Mouse (Mus musculus) hindbrain, embryonic 11.5 days (tissue): ENCODE measurements at regions not wholly inside any gene's neighbourhood (a gene's known extent, or its start where the extent isn't known, plus 50 kb on each side); places are given as distances from the start of the nearest gene placed in this dataset.

Experiments
- ATAC-seq: fragments of 200-750 bp; cut with Nextera tagmentation; 2 replicates; pipeline ENCODE4 v1.8.0; 2017; ENCODE audit warnings: mild to moderate bottlenecking, moderate TSS enrichment, moderate library complexity; ENCODE audit not compliant: low FRiP score
- DNase-seq: peaks from one replicate; pipeline ENCODE4 v3.0.0-alpha.2; 2015; ENCODE audit warnings: low spot score
- H3K27ac ChIP-seq: fragments of 300-500 bp; sonication (generic); 2 replicates; pipeline ENCODE4 v1.5.1; 2014; ENCODE audit warnings: mild to moderate bottlenecking, low read depth, low read length
- H3K27me3 ChIP-seq: fragments of 300-500 bp; sonication (generic); 2 replicates; pipeline ENCODE4 v1.6.1; 2014; ENCODE audit warnings: mild to moderate bottlenecking, low read length, moderate library complexity, mixed read lengths; ENCODE audit not compliant: control insufficient read depth, insufficient read depth
- H3K36me3 ChIP-seq: fragments of 300-500 bp; sonication (generic); 2 replicates; pipeline ENCODE4 v1.6.1; 2014; ENCODE audit warnings: mild to moderate bottlenecking, low read length, moderate library complexity, mixed read lengths; ENCODE audit not compliant: control insufficient read depth, insufficient read depth
- H3K4me1 ChIP-seq: fragments of 300-500 bp; sonication (generic); replicated peaks from 2 replicates; pipeline ENCODE4 v1.6.1; 2014; ENCODE audit warnings: low read length, mixed read lengths; ENCODE audit not compliant: control insufficient read depth, insufficient read depth
- H3K4me2 ChIP-seq: fragments of 300-500 bp; sonication (generic); replicated peaks from 2 replicates; pipeline ENCODE4 v1.6.1; 2014; ENCODE audit warnings: mild to moderate bottlenecking, low read depth, low read length
- H3K4me3 ChIP-seq: fragments of 300-500 bp; sonication (generic); 2 replicates; pipeline ENCODE4 v1.5.1; 2014; ENCODE audit warnings: low read depth, low read length
- H3K9ac ChIP-seq: fragments of 300-500 bp; sonication (generic); 2 replicates; pipeline ENCODE4 v1.6.1; 2014; ENCODE audit warnings: low read depth, low read length
- H3K9me3 ChIP-seq: fragments of 300-500 bp; sonication (generic); 2 replicates; pipeline ENCODE4 v1.6.1; 2016; ENCODE audit warnings: low read length; ENCODE audit not compliant: control insufficient read depth
- WGBS: fragments of 180-500 bp; shearing (Covaris S2); extraction: QIAGEN DNeasy Blood & Tissue Kit; methylation state at CpG from one replicate; pipeline ENCODE4 v1.1.7; 2014; 5-methylcytosine and 5-hydroxymethylcytosine counted together

DNA sequence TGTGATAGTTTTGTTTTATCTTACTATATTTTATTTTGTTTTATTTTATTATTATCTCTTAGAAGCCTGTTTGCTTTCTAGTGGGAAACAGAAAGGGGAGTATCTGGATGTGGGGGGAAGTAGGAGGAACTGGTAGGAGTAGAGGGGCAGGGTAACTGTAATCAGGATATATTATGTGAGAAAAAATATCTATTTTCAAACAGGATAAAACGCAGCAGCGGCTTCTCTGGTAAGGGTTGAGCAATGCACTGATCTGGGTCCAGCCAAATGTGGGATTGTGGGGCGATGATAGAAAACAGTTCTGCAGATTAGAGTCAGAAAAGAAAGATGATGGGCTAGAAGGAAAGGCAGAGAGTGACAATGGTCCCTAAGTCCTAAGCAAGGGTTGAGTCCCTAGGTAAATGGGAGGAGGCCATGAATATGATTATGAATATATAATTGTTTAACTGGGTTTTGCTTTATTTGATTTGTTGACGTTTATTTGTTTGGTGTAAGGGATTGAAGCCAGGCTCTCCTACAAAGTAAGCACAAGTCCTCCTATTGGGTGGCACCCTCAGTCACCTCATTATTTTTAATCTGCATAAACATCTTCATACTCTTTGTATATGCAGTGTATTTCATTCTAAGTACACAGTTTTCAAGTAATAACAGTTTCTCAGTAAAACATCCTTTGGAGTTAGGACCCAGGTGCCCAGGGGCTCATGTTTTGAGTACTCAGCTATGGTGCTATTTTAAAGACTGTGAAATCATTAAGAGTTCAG, 283.7 kb downstream of the Meis1 start:
- DNase-seq (no peak), ATAC-seq (no peak)
- no peaks in the 10 kb centered on the region for H3K9me3 ChIP-seq
- H3K27me3 ChIP-seq = no peaks in the 10 kb centered on the region
- no peak overlapping the region for H3K9ac ChIP-seq
- no peak overlapping the region for H3K4me3 ChIP-seq
- H3K27ac ChIP-seq = no peak overlapping the region
- no peaks in the 10 kb centered on the region for H3K36me3 ChIP-seq
- no peak overlapping the region for H3K4me2 ChIP-seq
- WGBS = 91% methylated on average over 4 of the region's 4 CpGs
- no peaks in the 10 kb centered on the region for H3K4me1 ChIP-seq

DNA sequence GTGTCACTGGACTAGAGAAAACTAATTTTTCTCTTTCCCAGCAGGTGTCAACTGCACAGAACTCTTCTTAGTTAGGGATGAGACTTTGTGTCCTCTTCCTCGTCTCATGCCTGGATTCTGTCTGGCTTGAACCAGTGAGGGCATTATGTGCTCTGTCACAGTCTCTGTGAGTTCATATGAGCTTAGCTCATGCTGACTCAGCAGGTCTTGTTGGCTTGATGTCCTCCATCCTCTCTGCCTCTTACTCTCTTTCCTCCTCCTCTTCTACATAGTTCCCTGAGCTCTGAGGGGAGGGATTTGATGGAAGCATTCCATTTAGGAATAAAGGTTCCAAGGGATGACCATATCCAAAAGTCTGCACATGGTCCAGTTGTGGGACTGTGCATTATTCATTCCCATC, 284.7 kb downstream of the Meis1 start:
- 82% methylated on average over 1 of the region's 1 CpGs for WGBS
- Histone ChIP-seq H3K4me3 (no peak overlapping the region), H3K9me3 (no peaks in the 10 kb centered on the region), H3K36me3 (no peaks in the 10 kb centered on the region), H3K4me1 (no peaks in the 10 kb centered on the region), H3K9ac (no peak overlapping the region), H3K27ac (no peak overlapping the region), H3K4me2 (no peak overlapping the region), H3K27me3 (no peaks in the 10 kb centered on the region)
- ATAC-seq (no peak), DNase-seq (no peak)

DNA sequence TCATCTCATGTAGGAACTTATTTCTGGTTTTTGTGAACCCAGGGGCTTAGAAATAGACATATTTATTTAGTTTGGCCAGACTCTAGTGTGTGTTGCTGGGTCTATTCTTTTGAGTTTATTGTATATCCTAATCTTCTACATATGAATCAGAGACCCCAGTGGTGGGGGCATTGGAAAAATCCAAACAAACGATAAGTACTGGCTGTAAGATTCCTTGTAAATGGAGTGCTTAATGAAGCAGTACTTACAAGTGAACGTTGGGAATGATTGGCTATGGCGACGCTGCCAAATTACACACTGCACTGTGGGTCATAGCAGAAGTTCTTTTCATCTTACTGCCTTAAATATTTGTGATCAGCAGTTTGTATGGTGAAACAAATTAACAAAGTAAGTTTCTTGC, 289.0 kb downstream of the Meis1 start:
- H3K27ac ChIP-seq = no peak overlapping the region
- no peaks in the 10 kb centered on the region for H3K36me3 ChIP-seq
- H3K4me2 ChIP-seq = no peak overlapping the region
- H3K27me3 ChIP-seq = no peaks in the 10 kb centered on the region
- H3K9me3 ChIP-seq = no peaks in the 10 kb centered on the region
- H3K9ac ChIP-seq = no peak overlapping the region
- no peaks in the 10 kb centered on the region for H3K4me1 ChIP-seq
- DNase-seq (no peak), ATAC-seq (no peak)
- no peak overlapping the region for H3K4me3 ChIP-seq
- 73% methylated on average over 4 of the region's 4 CpGs for WGBS

DNA sequence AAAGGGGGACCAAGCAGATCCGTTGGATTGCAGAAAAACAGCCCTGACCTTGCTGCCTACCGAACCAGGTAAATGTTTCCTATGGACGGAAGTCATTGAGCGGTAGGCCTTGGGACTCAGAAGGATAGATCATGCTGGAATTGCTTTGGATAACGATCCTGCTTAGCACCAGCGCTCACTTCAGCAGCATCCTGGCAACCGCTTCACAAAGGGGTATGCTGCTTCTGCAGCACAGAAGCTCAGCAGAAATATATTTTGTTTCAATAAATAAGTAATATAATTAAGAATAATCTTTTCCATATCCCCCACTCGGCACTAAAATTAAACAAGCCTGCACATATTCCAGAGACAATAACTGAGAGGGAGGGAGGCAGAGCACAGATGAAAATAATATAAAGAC, 296.0 kb downstream of the Meis1 start:
- Histone ChIP-seq H3K4me1 (no peaks in the 10 kb centered on the region), H3K27me3 (no peaks in the 10 kb centered on the region), H3K27ac (no peak overlapping the region), H3K4me3 (no peak overlapping the region), H3K9ac (no peak overlapping the region), H3K36me3 (no peaks in the 10 kb centered on the region), H3K9me3 (no peaks in the 10 kb centered on the region), H3K4me2 (no peak overlapping the region)
- DNase-seq (no peak), ATAC-seq (no peak)
- WGBS = 84% methylated on average over 8 of the region's 8 CpGs

DNA sequence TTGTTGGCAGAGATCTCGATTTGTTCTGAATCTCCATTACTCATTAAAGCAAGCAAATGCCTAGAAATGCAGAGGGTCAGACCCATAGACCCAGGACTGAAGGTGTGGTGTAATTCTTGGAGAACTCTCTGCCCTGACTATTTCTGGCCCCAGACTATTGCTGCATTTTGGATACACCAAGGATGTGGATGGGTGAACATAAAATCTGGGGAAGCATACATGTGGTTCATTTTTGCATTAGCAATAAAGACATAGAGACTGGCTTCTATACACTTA, 303.0 kb downstream of the Meis1 start:
- H3K27ac ChIP-seq = no peak overlapping the region
- no peaks in the 10 kb centered on the region for H3K4me1 ChIP-seq
- DNase-seq (no peak), ATAC-seq (no peak)
- no peaks in the 10 kb centered on the region for H3K27me3 ChIP-seq
- no peak overlapping the region for H3K4me2 ChIP-seq
- no peaks in the 10 kb centered on the region for H3K36me3 ChIP-seq
- no peak overlapping the region for H3K9ac ChIP-seq
- 55% methylated on average over 1 of the region's 1 CpGs for WGBS
- H3K4me3 ChIP-seq = no peak overlapping the region
- H3K9me3 ChIP-seq = no peaks in the 10 kb centered on the region

DNA sequence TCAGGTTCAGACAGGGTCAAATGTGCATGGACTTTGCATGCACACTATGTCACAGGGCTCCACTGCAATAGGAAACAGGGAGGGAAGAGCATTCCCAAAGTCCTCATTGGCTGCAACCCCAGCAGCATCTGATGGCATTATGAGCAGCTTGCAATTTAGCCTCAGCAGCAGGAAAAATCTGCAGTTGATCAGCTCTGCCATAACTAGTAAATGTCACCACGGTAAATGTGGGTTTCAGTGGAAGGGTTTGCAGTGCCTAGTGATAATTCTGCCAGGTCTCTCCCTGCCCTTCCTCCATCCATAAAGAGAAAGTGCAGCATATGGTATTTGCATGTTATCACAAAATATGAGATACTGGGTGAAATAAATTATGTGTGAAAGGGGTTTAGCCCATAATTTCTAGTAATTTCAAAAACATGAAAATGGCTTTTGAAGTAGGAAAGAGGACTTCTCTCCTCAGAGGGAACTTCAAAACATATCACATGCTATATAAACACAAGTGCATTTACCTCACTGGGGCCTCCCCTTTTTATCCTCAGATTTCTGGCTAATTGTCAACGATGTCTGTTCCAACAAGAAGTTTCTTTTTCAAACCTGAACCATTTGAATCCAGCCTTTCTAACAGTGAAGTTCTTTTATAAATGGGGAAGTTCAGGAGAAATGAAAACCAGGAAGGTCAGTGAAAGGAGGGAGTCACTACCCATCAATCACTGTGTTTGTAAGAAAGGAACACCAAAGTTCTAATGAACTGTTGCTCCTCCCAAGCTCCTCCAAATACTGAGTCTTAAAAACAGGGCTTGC, 303.5 kb downstream of the Meis1 start:
- no peak overlapping the region for H3K4me2 ChIP-seq
- no peak overlapping the region for H3K27ac ChIP-seq
- no peaks in the 10 kb centered on the region for H3K9me3 ChIP-seq
- no peaks in the 10 kb centered on the region for H3K36me3 ChIP-seq
- ATAC-seq = no peak
- no peak overlapping the region for H3K9ac ChIP-seq
- no peak overlapping the region for H3K4me3 ChIP-seq
- no peaks in the 10 kb centered on the region for H3K27me3 ChIP-seq
- DNase-seq = no peak
- no peaks in the 10 kb centered on the region for H3K4me1 ChIP-seq
- 69% methylated on average over 2 of the region's 2 CpGs for WGBS

DNA sequence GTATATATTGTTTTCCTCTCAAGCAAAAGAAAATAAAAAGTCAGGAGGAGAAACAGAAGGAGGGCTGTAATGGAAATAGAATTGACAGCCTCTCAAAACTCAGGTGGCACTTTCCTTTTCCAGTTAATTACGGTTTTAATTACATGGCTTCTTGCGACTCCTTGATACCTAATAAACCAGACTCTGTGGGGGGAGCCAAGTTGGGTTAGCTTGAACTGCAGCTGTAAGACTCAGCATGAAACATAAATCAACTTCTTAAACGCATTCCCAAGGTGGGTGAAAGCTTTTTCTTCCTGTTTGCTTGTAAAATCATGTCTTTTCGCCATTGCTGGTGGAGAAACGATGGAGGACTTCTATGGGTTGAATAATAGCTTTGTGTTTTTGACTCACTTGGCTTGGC, 304.4 kb downstream of the Meis1 start:
- Histone ChIP-seq H3K9me3 (no peaks in the 10 kb centered on the region), H3K27me3 (no peaks in the 10 kb centered on the region), H3K4me2 (no peak overlapping the region), H3K9ac (no peak overlapping the region), H3K4me1 (no peaks in the 10 kb centered on the region), H3K27ac (no peak overlapping the region), H3K4me3 (no peak overlapping the region), H3K36me3 (no peaks in the 10 kb centered on the region)
- 76% methylated on average over 5 of the region's 5 CpGs for WGBS
- ATAC-seq = no peak
- DNase-seq = no peak

DNA sequence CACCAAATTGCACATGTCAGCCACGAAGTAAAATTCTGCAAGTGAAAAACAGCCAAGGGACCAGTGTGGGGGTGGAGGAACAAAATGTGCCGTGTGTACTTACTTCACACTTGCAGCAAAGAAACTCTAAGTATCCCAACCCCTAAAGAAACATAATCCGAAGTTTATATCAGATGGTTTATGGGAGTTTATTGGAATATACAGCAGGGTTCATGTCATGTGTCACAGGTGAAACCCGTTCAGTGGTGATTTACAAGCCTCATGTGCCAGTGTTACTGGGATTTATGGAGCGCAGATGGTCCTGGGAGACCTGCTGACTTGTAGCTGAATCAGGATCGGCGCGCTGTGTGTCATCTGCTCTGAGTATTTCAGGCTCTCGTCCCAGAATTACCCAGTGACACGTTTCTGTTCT, 306.1 kb downstream of the Meis1 start:
- ATAC-seq (no peak), DNase-seq (no peak)
- Histone ChIP-seq H3K4me1 (no peaks in the 10 kb centered on the region), H3K9ac (no peak overlapping the region), H3K27ac (no peak overlapping the region), H3K4me3 (no peak overlapping the region), H3K27me3 (no peaks in the 10 kb centered on the region), H3K4me2 (no peak overlapping the region), H3K9me3 (no peaks in the 10 kb centered on the region), H3K36me3 (no peaks in the 10 kb centered on the region)
- 81% methylated on average over 10 of the region's 10 CpGs for WGBS

DNA sequence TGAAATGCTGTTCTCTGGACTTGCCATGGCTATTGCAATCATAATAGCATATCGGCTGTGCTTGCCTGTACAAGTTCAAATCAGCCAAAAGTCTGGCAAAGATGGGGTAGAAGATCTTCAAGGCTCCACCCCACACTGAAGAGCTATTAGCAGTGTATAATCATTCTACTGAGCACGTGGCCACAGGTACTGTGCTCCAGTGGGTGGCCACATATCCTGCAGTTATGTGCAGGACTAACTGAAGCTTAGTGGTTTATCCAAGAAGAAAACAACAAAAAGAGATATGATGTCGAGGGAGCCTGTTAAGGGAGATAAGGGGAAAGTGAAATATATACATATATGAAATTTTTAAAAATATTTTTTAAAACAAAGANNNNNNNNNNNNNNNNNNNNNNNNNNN, 309.2 kb downstream of the Meis1 start:
- Histone ChIP-seq H3K9me3 (no peaks in the 10 kb centered on the region), H3K36me3 (no peaks in the 10 kb centered on the region), H3K4me1 (no peaks in the 10 kb centered on the region), H3K27ac (no peak overlapping the region), H3K4me3 (no peak overlapping the region), H3K4me2 (no peak overlapping the region), H3K9ac (no peak overlapping the region), H3K27me3 (no peaks in the 10 kb centered on the region)
- whole genome bisulfite sequencing = 80% methylated on average over 3 of the region's 3 CpGs
- DNase-seq = no peak
- no peak for ATAC-seq
